Mouse (Mus musculus): ENCODE measurements at regions not wholly inside any gene's neighbourhood (a gene's known extent, or its start where the extent isn't known, plus 50 kb on each side); places are given as distances from the start of the nearest gene placed in this dataset.

DNA sequence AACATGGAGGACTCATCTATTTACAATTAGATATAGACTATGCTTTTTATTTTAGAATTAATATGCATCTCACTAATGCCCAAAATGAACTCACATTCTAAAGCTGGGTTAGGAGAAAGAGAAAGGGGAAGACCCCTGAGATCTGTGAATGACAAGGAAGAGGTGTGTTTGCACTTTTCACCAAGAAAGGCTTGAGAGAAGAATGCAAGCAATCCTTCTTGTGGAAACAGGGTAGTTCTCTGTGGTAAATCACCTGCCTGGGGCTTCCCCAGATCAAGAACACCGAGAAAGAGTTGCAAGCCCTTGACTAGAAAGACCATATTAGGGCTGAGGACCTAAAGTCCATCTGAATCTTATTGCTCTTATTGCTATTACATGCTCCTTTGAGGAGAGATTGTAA, 1037.6 kb downstream of the Gsdmc2 start:
- no peak overlapping the region for H3K9ac ChIP-seq (replicated peaks)
- ATAC-seq: no peak
- no peak overlapping the region for H3K4me2 ChIP-seq (ENCODE audit: low read depth, low read length)
- 48% methylated on average over 1 of the region's 1 CpGs for WGBS (ENCODE audit: insufficient replicate concordance)
- H3K27me3 ChIP-seq (ENCODE audit: insufficient read depth, low read length): no peaks in the 10 kb centered on the region
- no peak overlapping the region for H3K27ac ChIP-seq (ENCODE audit: low read depth)
- no peak overlapping the region for H3K4me3 ChIP-seq (ENCODE audit: low read depth, low read length)
- no peaks in the 10 kb centered on the region for H3K36me3 ChIP-seq (replicated peaks; ENCODE audit: insufficient read depth, low read length)
- H3K9me3 ChIP-seq (ENCODE audit: low read length): no peaks in the 10 kb centered on the region
- TF ChIP-seq EP300 (IDR thresholded peaks at IDR 0.05; ENCODE audit: low read depth) (no peak), CTCF (IDR thresholded peaks at IDR 0.05; ENCODE audit: low read depth) (no peak)
- DNase-seq: no peak
- no peaks in the 10 kb centered on the region for H3K4me1 ChIP-seq (ENCODE audit: insufficient read depth)

DNA sequence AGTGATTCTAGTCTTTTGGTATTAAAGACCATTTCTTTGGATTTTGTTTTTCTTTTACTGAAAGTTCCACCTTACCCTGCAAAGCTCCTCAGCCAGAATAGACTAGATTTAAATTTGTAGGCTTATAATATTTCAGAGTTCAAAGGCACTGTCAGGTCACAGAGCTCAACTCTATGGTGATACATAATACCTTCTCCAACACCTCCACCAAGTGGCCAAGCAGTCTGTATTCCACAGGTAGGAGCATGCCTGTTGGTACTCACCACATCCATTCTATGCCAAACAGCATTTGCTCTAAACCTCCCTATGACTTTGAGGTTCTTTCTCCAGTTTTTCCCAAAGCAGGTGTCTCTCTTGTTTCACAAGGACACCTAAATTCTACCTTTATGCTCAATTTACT, 1042.2 kb downstream of the Gsdmc2 start:
- Histone ChIP-seq H3K9me3 (ENCODE audit: low read length) (no peaks in the 10 kb centered on the region), H3K27me3 (ENCODE audit: insufficient read depth, low read length) (no peaks in the 10 kb centered on the region), H3K4me1 (ENCODE audit: insufficient read depth) (no peaks in the 10 kb centered on the region), H3K9ac (replicated peaks) (no peak overlapping the region), H3K27ac (ENCODE audit: low read depth) (no peak overlapping the region), H3K4me2 (ENCODE audit: low read depth, low read length) (no peak overlapping the region), H3K36me3 (replicated peaks; ENCODE audit: insufficient read depth, low read length) (no peaks in the 10 kb centered on the region), H3K4me3 (ENCODE audit: low read depth, low read length) (no peak overlapping the region)
- DNase-seq: peak; percentile 15
- ATAC-seq: peak; percentile 68
- TF ChIP-seq CTCF (IDR thresholded peaks at IDR 0.05; ENCODE audit: low read depth) (peak; percentile 60), EP300 (IDR thresholded peaks at IDR 0.05; ENCODE audit: low read depth) (no peak)

- Histone ChIP-seq H3K4me3 (ENCODE audit: low read depth, low read length) (no peak overlapping the region), H3K4me1 (ENCODE audit: insufficient read depth) (no peaks in the 10 kb centered on the region), H3K27ac (ENCODE audit: low read depth) (no peak overlapping the region), H3K9me3 (ENCODE audit: low read length) (no peaks in the 10 kb centered on the region), H3K27me3 (ENCODE audit: insufficient read depth, low read length) (no peaks in the 10 kb centered on the region), H3K4me2 (ENCODE audit: low read depth, low read length) (no peak overlapping the region), H3K9ac (replicated peaks) (no peak overlapping the region), H3K36me3 (replicated peaks; ENCODE audit: insufficient read depth, low read length) (no peaks in the 10 kb centered on the region)
- TF ChIP-seq EP300 (IDR thresholded peaks at IDR 0.05; ENCODE audit: low read depth) (no peak), CTCF (IDR thresholded peaks at IDR 0.05; ENCODE audit: low read depth) (no peak)
- DNase-seq: no peak
- WGBS (ENCODE audit: insufficient replicate concordance): 70% methylated on average over 4 of the region's 4 CpGs
- no peak for ATAC-seq
These were observed 1046.2 kb downstream of the Gsdmc2 start for GRCm38 (mm10) chr15:62798731-62799130.

GRCm38 (mm10) chr15:62793569-62793968, 1051.4 kb downstream of the Gsdmc2 start:
- Histone ChIP-seq H3K4me3 (ENCODE audit: low read depth, low read length) (no peak overlapping the region), H3K9me3 (ENCODE audit: low read length) (no peaks in the 10 kb centered on the region), H3K4me2 (ENCODE audit: low read depth, low read length) (no peak overlapping the region), H3K27me3 (ENCODE audit: insufficient read depth, low read length) (no peaks in the 10 kb centered on the region), H3K36me3 (replicated peaks; ENCODE audit: insufficient read depth, low read length) (no peaks in the 10 kb centered on the region), H3K27ac (ENCODE audit: low read depth) (no peak overlapping the region), H3K4me1 (ENCODE audit: insufficient read depth) (no peaks in the 10 kb centered on the region), H3K9ac (replicated peaks) (no peak overlapping the region)
- no peak for TF ChIP-seq CTCF (IDR thresholded peaks at IDR 0.05; ENCODE audit: low read depth)
- TF ChIP-seq EP300 (IDR thresholded peaks at IDR 0.05; ENCODE audit: low read depth): no peak
- WGBS (ENCODE audit: insufficient replicate concordance): 91% methylated on average over 5 of the region's 5 CpGs
- ATAC-seq: no peak
- DNase-seq: no peak

- H3K4me3 ChIP-seq (ENCODE audit: low read depth, low read length): no peak overlapping the region
- H3K27me3 ChIP-seq (ENCODE audit: insufficient read depth, low read length): no peaks in the 10 kb centered on the region
- no peaks in the 10 kb centered on the region for H3K9me3 ChIP-seq (ENCODE audit: low read length)
- 78% methylated on average over 1 of the region's 1 CpGs for WGBS (ENCODE audit: insufficient replicate concordance)
- no peaks in the 10 kb centered on the region for H3K36me3 ChIP-seq (replicated peaks; ENCODE audit: insufficient read depth, low read length)
- no peak overlapping the region for H3K9ac ChIP-seq (replicated peaks)
- no peak for TF ChIP-seq CTCF (IDR thresholded peaks at IDR 0.05; ENCODE audit: low read depth)
- TF ChIP-seq EP300 (IDR thresholded peaks at IDR 0.05; ENCODE audit: low read depth): no peak
- no peak overlapping the region for H3K27ac ChIP-seq (ENCODE audit: low read depth)
- ATAC-seq (no peak), DNase-seq (no peak)
- no peak overlapping the region for H3K4me2 ChIP-seq (ENCODE audit: low read depth, low read length)
- no peaks in the 10 kb centered on the region for H3K4me1 ChIP-seq (ENCODE audit: insufficient read depth)
These were observed 1052.9 kb downstream of the Gsdmc2 start for GRCm38 (mm10) chr15:62792084-62792483.

- WGBS (ENCODE audit: insufficient replicate concordance): 73% methylated on average over 2 of the region's 2 CpGs
- DNase-seq (no peak), ATAC-seq (no peak)
- Histone ChIP-seq H3K9me3 (ENCODE audit: low read length) (no peaks in the 10 kb centered on the region), H3K36me3 (replicated peaks; ENCODE audit: insufficient read depth, low read length) (no peaks in the 10 kb centered on the region), H3K27ac (ENCODE audit: low read depth) (no peak overlapping the region), H3K4me2 (ENCODE audit: low read depth, low read length) (no peak overlapping the region), H3K27me3 (ENCODE audit: insufficient read depth, low read length) (no peaks in the 10 kb centered on the region), H3K4me1 (ENCODE audit: insufficient read depth) (no peaks in the 10 kb centered on the region), H3K4me3 (ENCODE audit: low read depth, low read length) (no peak overlapping the region), H3K9ac (replicated peaks) (no peak overlapping the region)
- TF ChIP-seq CTCF (IDR thresholded peaks at IDR 0.05; ENCODE audit: low read depth) (no peak), EP300 (IDR thresholded peaks at IDR 0.05; ENCODE audit: low read depth) (no peak)
These were observed 1057.2 kb downstream of the Gsdmc2 start for GRCm38 (mm10) chr15:62787753-62788152.

DNA sequence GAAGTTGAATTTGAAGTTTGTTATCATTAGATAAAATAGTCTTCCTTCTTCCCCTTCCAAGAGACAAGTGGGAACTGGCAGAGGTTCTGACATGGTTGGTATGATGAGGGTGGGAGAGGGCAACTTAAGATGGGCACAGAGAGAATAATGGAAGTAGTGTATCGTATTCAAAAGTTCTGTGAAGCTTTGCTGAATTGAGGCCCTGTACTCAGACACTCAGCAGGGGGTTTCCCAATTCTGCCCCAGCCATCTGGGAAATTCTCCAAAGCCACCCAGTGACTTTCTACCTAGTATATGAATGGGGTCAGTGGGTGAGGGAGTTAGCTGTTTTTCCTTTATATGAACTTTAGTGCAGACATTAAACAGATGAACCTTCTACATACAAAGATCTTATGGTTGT, 1058.7 kb downstream of the Gsdmc2 start:
- no peak for DNase-seq
- TF ChIP-seq CTCF (IDR thresholded peaks at IDR 0.05; ENCODE audit: low read depth) (no peak), EP300 (IDR thresholded peaks at IDR 0.05; ENCODE audit: low read depth) (no peak)
- H3K9me3 ChIP-seq (ENCODE audit: low read length): no peaks in the 10 kb centered on the region
- ATAC-seq: no peak
- no peaks in the 10 kb centered on the region for H3K4me1 ChIP-seq (ENCODE audit: insufficient read depth)
- H3K9ac ChIP-seq (replicated peaks): no peak overlapping the region
- no peak overlapping the region for H3K4me2 ChIP-seq (ENCODE audit: low read depth, low read length)
- WGBS (ENCODE audit: insufficient replicate concordance): 71% methylated on average over 1 of the region's 1 CpGs
- no peak overlapping the region for H3K27ac ChIP-seq (ENCODE audit: low read depth)
- H3K36me3 ChIP-seq (replicated peaks; ENCODE audit: insufficient read depth, low read length): no peaks in the 10 kb centered on the region
- no peak overlapping the region for H3K4me3 ChIP-seq (ENCODE audit: low read depth, low read length)
- no peaks in the 10 kb centered on the region for H3K27me3 ChIP-seq (ENCODE audit: insufficient read depth, low read length)
